Mouse (Mus musculus): Measurements from ENCODE around the gene Wfdc13.

- TF ChIP-seq CTCF (IDR thresholded peaks at IDR 0.05; ENCODE audit: low read depth, low read length) (peak; percentile 82), POLR2A (IDR thresholded peaks at IDR 0.05; ENCODE audit: extremely low read depth, insufficient read depth, low read length) (no peak)
Observed at GRCm38 (mm10) chr2:164655858-164656257, 29.0 kb upstream of the Wfdc13 start, which contains the start of gene Wfdc10.
